Mouse (Mus musculus) ES-E14 (cell line): ENCODE data around the gene Capn10. TPM values are rescaled to one million over a fixed set of nuclear protein-coding genes. Genes with fewer than 3 reads are reported as not detected.

Experiments used
- DNase-seq: peaks from one replicate; pipeline ENCODE4 v3.0.0-alpha.2; 2013; ENCODE audit warnings: low read depth, low spot score
- H3K27ac ChIP-seq: 2 replicates; pipeline ENCODE4 v1.5.1; 2012; ENCODE audit warnings: low read depth, mild to moderate bottlenecking, low read length, moderate library complexity, mixed read lengths; ENCODE audit not compliant: poor library complexity, insufficient read depth, severe bottlenecking
- H3K36me3 ChIP-seq: 2 replicates; pipeline ENCODE4 v1.6.1; 2012; ENCODE audit warnings: mild to moderate bottlenecking, low read length, moderate library complexity, mixed read lengths; ENCODE audit not compliant: control insufficient read depth, poor library complexity, insufficient read depth, severe bottlenecking
- H3K4me1 ChIP-seq, 2 experiments: fragments of 150-350 bp in 1 of 2; sonication (generic) in 1 of 2; 2 replicates each; pipeline ENCODE4 v1.6.1; 2012; ENCODE audit warnings: low read length in 2 of 2, mild to moderate bottlenecking in 1 of 2, mixed read lengths in 1 of 2; ENCODE audit not compliant: control insufficient read depth in 2 of 2, insufficient read depth in 2 of 2, poor library complexity in 1 of 2
- H3K4me3 ChIP-seq, 2 experiments: fragments of 150-350 bp in 1 of 2; sonication (generic) in 1 of 2; 2 replicates each; pipeline ENCODE4 v1.5.1; 2012; ENCODE audit warnings: low read length in 2 of 2, low read depth in 1 of 2, mild to moderate bottlenecking in 1 of 2, mixed read lengths in 1 of 2; ENCODE audit not compliant: insufficient read depth in 1 of 2, poor library complexity in 1 of 2, severe bottlenecking in 1 of 2
- H3K9ac ChIP-seq: 2 replicates; pipeline ENCODE4 v1.6.1; 2012; ENCODE audit warnings: low read depth, mild to moderate bottlenecking, low read length, mixed read lengths; ENCODE audit not compliant: poor library complexity, insufficient read depth, severe bottlenecking
- H3K9me3 ChIP-seq: fragments of 150-350 bp; sonication (generic); 2 replicates; pipeline ENCODE4 v1.6.1; 2012; ENCODE audit warnings: low read depth, mild to moderate bottlenecking, low read length; ENCODE audit not compliant: control insufficient read depth, insufficient read depth
- CHD2 ChIP-seq: IDR thresholded peaks from 2 replicates; pipeline ENCODE4 v1.6.1; 2014; ENCODE audit warnings: mild to moderate bottlenecking, low read depth, low read length, inconsistent platforms
- HCFC1 ChIP-seq: IDR thresholded peaks from 2 replicates; pipeline ENCODE4 v1.6.1; 2012; ENCODE audit warnings: low read length, inconsistent platforms, borderline replicate concordance; ENCODE audit not compliant: insufficient read depth
- MAFK ChIP-seq: IDR thresholded peaks from 2 replicates; pipeline ENCODE4 v1.6.1; 2014; ENCODE audit warnings: mild to moderate bottlenecking, low read depth, low read length, inconsistent platforms; ENCODE audit not compliant: insufficient read depth
- ZC3H11A ChIP-seq: IDR thresholded peaks from 2 replicates; pipeline ENCODE4 v1.6.1; 2012; ENCODE audit warnings: low read depth, mild to moderate bottlenecking, inconsistent platforms, low read length, borderline replicate concordance
- ZNF384 ChIP-seq: IDR thresholded peaks from 2 replicates; pipeline ENCODE4 v1.6.1; 2012; ENCODE audit warnings: low read depth, low read length, inconsistent platforms
- in situ Hi-C, 2 experiments: fragments of 600-800 bp; cut with MboI; formaldehyde crosslinking; loops; one replicate each; pipeline ENCODE4 v1.15.1; 2025; ENCODE audit warnings: low sequenced_read_pairs in 2 of 2, inconsistent platforms in 1 of 2; ENCODE audit not compliant: unreplicated experiment in 2 of 2
- total RNA-seq: library from RNA; depleted of rRNA; stranded (reverse); fragments of 300-350 nt; gene quantifications from 2 replicates; pipeline ENCODE4 v1.2.3, GENCODE M21; 2012

The Capn10 gene
- total RNA-seq, 1 experiment: 32.6 TPM

DNA sequence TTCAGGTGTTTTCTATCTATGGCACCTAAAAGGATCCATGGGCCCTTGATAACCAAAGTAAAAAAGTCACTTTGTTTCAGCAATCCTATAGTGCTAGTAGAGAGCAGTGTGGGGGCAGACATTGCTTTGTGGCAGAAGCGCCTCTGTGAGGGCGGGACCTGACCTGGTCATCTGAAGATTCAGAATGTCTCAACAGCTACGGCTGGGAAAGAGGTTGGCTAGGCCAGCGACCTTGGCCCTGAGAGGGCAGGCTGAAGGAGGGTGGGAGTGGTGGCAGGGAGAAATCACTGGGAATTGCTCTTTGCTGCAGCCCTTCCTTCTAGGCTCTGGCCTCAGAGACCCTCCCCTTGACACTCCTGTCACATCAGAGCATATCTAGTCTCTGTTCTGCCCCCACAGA is 19.9 kb upstream of the Capn10 start:
- no peak overlapping the region for H3K9ac ChIP-seq
- TF ChIP-seq ZNF384 (no peak), CHD2 (no peak), HCFC1 (no peak)
- H3K4me1 ChIP-seq: peaks cover 0 to 14% of the 10 kb centered on the region in 2 experiments; a peak in 2 of 4 replicates
- in situ Hi-C loops: no loop called here
- H3K4me3 ChIP-seq: no peak overlapping the region
- H3K36me3 ChIP-seq: peaks cover 9% of the 10 kb centered on the region; the same call in 1 of the 2 replicates
- no peaks in the 10 kb centered on the region for H3K9me3 ChIP-seq
- H3K27ac ChIP-seq: no peak overlapping the region
- no peak for DNase-seq

DNA sequence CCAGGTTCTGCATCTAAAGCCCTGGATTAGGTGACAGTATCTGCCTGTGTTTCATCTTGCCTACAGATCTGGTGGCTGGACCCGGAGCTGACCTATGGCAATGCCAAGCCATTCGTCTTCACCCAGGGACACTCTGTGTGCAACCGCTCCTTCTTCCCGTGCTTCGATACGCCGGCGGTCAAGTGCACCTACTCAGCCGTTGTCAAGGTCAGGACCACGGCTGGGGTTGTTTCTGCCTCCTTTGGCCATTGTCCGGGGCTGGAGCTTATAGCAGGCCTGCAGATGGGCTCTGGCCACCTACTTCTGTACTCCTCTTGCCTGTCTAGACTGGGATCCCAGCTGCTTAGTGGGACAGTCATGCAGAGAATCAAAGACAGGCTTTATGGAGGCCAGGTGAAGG is 19.2 kb upstream of the Capn10 start:
- in situ Hi-C loops: no loop called here
- H3K4me1 ChIP-seq: peaks cover under 1 to 18% of the 10 kb centered on the region in 2 experiments; a peak in 3 of 4 replicates
- H3K27ac ChIP-seq: no peak overlapping the region
- no peak overlapping the region for H3K4me3 ChIP-seq
- no peaks in the 10 kb centered on the region for H3K9me3 ChIP-seq
- H3K9ac ChIP-seq: no peak overlapping the region
- H3K36me3 ChIP-seq: peaks cover 9% of the 10 kb centered on the region; the same call in 1 of the 2 replicates
- DNase-seq: no peak
- TF ChIP-seq CHD2: no peak
- no peak for TF ChIP-seq ZNF384
- no peak for TF ChIP-seq HCFC1
- no peak for TF ChIP-seq MAFK
- TF ChIP-seq ZC3H11A: no peak

DNA sequence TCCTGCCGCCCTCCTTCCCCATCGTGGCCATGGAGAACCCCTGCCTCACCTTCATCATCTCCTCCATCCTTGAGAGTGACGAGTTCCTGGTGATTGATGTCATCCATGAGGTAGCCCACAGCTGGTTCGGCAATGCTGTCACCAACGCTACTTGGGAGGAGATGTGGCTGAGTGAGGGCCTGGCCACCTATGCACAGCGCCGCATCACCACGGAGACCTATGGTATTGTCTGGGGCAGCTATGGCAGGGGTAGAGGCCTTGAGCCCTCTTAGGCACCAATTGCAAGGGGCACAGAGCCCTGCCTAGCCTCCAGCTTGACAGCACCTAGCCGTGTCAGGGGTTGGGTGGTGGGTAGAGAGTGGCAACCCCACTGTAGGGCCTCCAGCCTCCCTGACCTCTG is 17.5 kb upstream of the Capn10 start:
- in situ Hi-C loops: no loop called here
- no peak for DNase-seq
- peaks cover 11% of the 10 kb centered on the region; the same call in 1 of the 2 replicates for H3K36me3 ChIP-seq
- H3K4me3 ChIP-seq: no peak overlapping the region
- H3K4me1 ChIP-seq: peaks cover 2 to 21% of the 10 kb centered on the region in 2 experiments; a peak in 3 of 4 replicates
- no peaks in the 10 kb centered on the region for H3K9me3 ChIP-seq
- TF ChIP-seq ZNF384: no peak
- TF ChIP-seq CHD2: no peak
- no peak for TF ChIP-seq ZC3H11A
- TF ChIP-seq HCFC1: no peak
- no peak for TF ChIP-seq MAFK
- H3K27ac ChIP-seq: no peak overlapping the region
- no peak overlapping the region for H3K9ac ChIP-seq

DNA sequence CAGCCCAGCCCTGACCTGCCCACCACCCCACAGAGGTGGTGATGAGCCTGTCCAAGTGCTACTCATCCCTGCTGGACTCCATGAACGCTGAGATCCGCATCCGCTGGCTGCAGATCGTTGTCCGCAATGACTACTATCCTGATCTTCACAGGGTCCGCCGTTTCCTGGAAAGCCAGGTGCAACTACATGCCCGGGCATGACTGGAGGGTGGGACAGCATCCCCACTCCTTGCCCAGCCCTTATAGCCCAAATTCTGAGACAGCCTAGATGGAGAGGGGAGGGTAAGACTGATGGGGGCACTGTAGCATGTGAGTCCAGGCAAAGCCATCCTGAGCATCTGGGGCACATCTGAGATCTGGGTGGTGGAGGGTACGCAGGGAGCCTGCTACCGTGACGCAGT is 15.0 kb upstream of the Capn10 start:
- peak overlapping the region; percentile 5; the same call in 1 of the 2 replicates for H3K27ac ChIP-seq
- DNase-seq: no peak
- no peaks in the 10 kb centered on the region for H3K9me3 ChIP-seq
- H3K4me3 ChIP-seq: peak overlapping the region; percentile 47 to 49
- TF ChIP-seq HCFC1 (0 out of 2 replicates have a peak, but pooled peaks have one; percentile 44), CHD2 (no peak)
- peaks cover 2 to 17% of the 10 kb centered on the region in 2 experiments; a peak in 3 of 4 replicates for H3K4me1 ChIP-seq
- in situ Hi-C loops: no loop called here
- peaks cover 11% of the 10 kb centered on the region; the same call in 1 of the 2 replicates for H3K36me3 ChIP-seq
- H3K9ac ChIP-seq: peak overlapping the region; percentile 55

DNA sequence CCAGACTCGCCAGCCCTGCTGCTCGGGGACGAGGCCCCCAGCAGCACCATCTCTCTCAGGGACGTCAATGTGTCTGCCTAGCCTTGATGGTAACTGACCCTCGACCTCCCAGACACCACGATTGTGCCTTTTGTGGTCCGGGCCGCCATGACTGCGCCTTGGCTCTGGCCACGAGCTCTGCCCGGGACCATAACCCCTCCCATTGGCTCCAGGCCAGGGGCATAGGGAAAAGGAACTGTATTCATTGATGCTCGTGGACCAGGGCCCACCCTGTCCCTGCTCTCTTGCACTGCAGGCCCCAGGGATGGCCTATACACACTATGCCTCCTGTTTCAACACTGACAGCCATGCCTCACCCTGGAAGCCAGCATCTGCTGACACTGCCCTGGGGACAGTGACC is 14.4 kb upstream of the Capn10 start:
- DNase-seq: no peak
- Histone ChIP-seq H3K36me3 (peaks cover 11% of the 10 kb centered on the region; the same call in 1 of the 2 replicates), H3K27ac (peak overlapping the region; percentile 5; the same call in 1 of the 2 replicates), H3K9me3 (no peaks in the 10 kb centered on the region), H3K4me3 (peak overlapping the region; percentile 47 to 49), H3K9ac (peak overlapping the region; percentile 55), H3K4me1 (peaks cover 2 to 17% of the 10 kb centered on the region in 2 experiments; a peak in 3 of 4 replicates)
- TF ChIP-seq ZNF384 (no peak), MAFK (no peak), CHD2 (no peak), HCFC1 (no peak), ZC3H11A (no peak)
- in situ Hi-C loops: no loop called here
